Mouse (Mus musculus) erythroblast, embryonic 14.5 days (primary cell): ENCODE measurements around the gene Laptm5.

ENCODE experiments used
- GATA1 ChIP-seq: IDR thresholded peaks from 2 replicates; pipeline ENCODE4 v1.6.1; 2012; ENCODE audit warnings: low read length, inconsistent platforms, mixed read lengths
- TAL1 ChIP-seq: IDR thresholded peaks from 3 replicates; pipeline ENCODE4 v1.6.1; 2012; ENCODE audit warnings: low read length, inconsistent platforms, mixed read lengths

- TF ChIP-seq TAL1 (no peak), GATA1 (no peak)
Measured at GRCm38 (mm10) chr4:130906296-130906695, 6.6 kb upstream of the Laptm5 start.
